Mouse (Mus musculus) olfactory bulb, adult 2 months (tissue): Measurements from ENCODE around the gene Tnfrsf1a.

Experiments
- CTCF ChIP-seq: fragments of 200-500 bp; IDR thresholded peaks from 2 replicates; pipeline ENCODE4 v1.5.1; 2012; ENCODE audit warnings: low read depth, mild to moderate bottlenecking, low read length, moderate library complexity; ENCODE audit not compliant: insufficient read depth
- POLR2A ChIP-seq: fragments of 200-500 bp; IDR thresholded peaks from 2 replicates; pipeline ENCODE4 v1.6.1; 2012; ENCODE audit warnings: mild to moderate bottlenecking, low read depth, low read length, moderate library complexity; ENCODE audit not compliant: insufficient read depth

DNA sequence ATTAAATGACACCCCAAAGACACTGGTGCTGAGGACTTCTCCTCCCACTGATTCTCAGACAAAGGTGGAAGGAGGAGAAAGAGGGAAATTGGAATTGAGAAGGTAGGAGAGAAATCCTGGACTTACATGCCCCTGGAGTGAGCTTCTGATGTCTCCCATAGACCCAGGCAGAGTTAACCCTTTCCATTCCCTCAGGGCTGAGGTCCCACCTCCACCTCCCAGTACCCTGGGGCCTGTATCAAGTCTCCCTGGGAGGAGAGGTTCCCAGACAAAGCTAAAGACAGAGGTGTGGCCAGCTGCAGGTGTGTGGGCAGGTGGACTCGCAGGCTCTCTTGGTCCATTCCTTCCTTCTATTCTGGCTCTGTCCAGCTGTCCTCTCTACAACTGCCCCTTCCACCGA lies 32.9 kb downstream of the Tnfrsf1a start:
- TF ChIP-seq CTCF = no peak
- no peak for TF ChIP-seq POLR2A
